Mouse (Mus musculus): ENCODE data around the gene Blcap. TPM values are rescaled to one million over a fixed set of nuclear protein-coding genes. Genes with fewer than 3 reads are reported as not detected.

The Blcap gene
- polyA plus RNA-seq, 1 experiment from 2014 or later = 246 TPM

- peaks cover 76% of the 10 kb centered on the region for H3K36me3 ChIP-seq
- ATAC-seq = no peak
- H3K27ac ChIP-seq = peak overlapping the region; percentile 70
- H3K9ac ChIP-seq (replicated peaks) = no peak overlapping the region
- H3K4me2 ChIP-seq (replicated peaks) = no peak overlapping the region
- WGBS = 59% methylated on average over 6 of the region's 6 CpGs
- peaks cover 41% of the 10 kb centered on the region for H3K9me3 ChIP-seq
- H3K4me3 ChIP-seq (replicated peaks) = no peak overlapping the region
- H3K27me3 ChIP-seq = no peaks in the 10 kb centered on the region
- peaks cover 48% of the 10 kb centered on the region for H3K4me1 ChIP-seq (replicated peaks)
Observed at GRCm38 (mm10) chr2:157558520-157558919, 12.6 kb downstream of the Blcap start.

- Histone ChIP-seq H3K4me3 (replicated peaks) (no peak overlapping the region), H3K27me3 (no peaks in the 10 kb centered on the region), H3K27ac (peak overlapping the region; percentile 70), H3K4me1 (replicated peaks) (peaks cover 48% of the 10 kb centered on the region), H3K9ac (replicated peaks) (no peak overlapping the region; the same call in 1 of the 2 replicates), H3K36me3 (peaks cover 71% of the 10 kb centered on the region), H3K4me2 (replicated peaks) (no peak overlapping the region), H3K9me3 (peaks cover 36% of the 10 kb centered on the region)
- 76% methylated on average over 9 of the region's 9 CpGs for WGBS
- no peak for ATAC-seq
Observed at GRCm38 (mm10) chr2:157558051-157558450, 13.0 kb downstream of the Blcap start.

DNA sequence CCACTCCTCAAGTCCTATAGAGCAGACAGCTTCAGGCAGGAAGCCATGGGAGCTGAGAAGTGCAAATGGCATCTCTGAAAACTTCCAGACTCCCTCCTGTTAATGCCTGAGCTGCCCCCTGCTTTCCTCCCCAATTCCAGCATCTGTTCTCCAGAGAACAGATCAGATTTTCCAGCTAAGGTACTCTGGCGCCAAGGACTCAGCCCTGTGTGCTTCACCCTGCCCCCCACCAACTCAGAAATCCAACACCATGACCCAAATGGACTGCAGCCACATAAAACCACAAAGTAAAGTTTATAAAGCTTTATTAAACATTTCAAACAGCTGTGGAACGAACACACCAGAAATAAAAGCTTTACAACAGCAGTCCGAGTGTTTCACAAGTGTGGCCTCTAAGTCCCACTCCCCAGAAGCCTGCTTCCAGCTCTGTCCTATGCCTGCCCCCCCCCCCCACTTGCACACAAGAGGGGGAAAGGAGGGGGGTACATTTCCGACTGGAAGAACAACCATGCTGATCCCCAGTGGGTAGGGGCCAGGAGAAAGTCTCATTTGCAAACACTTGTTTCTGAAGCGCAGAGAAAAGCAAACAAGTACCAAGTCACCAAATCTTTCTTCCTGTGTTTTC lies 14.9 kb downstream of the Blcap start:
- peaks cover 52% of the 10 kb centered on the region for H3K36me3 ChIP-seq
- no peak overlapping the region for H3K4me3 ChIP-seq (replicated peaks)
- peaks cover 46% of the 10 kb centered on the region for H3K4me1 ChIP-seq (replicated peaks)
- peaks cover 20% of the 10 kb centered on the region for H3K9me3 ChIP-seq
- no peak overlapping the region for H3K9ac ChIP-seq (replicated peaks)
- 66% methylated on average over 5 of the region's 5 CpGs for WGBS
- no peak overlapping the region for H3K4me2 ChIP-seq (replicated peaks)
- ATAC-seq = no peak
- no peak overlapping the region; the same call in 1 of the 2 replicates for H3K27ac ChIP-seq
- no peaks in the 10 kb centered on the region for H3K27me3 ChIP-seq

DNA sequence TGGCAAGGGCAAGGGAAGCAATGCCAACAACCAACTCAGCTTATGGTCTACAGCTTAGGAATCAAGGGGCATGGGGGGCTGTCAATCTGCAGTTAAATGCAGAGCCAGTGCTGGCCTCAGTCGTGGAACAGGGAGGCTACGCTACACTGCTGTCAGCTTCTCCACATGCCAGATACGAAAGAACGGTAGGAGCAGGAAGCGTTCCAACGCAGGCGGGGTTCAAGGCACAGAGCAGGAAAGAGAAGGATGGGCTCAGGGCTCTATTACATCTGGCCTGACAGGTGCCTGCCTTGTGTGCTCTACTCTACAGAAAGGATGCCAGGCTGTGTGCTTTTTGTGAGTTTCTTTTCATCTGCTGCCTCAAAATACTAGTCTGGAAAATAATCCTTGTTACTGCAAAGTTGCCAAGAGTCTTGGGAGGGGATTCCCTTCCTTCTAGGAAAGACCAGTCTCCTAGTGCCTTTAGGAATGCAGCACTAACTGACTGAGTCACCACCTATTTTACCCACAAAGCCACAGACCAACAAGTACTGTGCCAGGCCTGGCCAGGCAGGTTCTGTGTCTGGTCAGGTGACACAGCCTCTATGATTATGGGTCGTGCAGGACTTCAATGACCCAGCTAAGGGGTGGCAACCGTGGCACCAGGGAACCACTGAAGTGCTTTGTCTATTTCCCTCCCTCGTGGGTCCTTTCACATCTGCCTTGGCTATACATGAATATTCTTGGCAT lies 18.8 kb downstream of the Blcap start:
- 86% methylated on average over 10 of the region's 10 CpGs for WGBS
- ATAC-seq = no peak

DNA sequence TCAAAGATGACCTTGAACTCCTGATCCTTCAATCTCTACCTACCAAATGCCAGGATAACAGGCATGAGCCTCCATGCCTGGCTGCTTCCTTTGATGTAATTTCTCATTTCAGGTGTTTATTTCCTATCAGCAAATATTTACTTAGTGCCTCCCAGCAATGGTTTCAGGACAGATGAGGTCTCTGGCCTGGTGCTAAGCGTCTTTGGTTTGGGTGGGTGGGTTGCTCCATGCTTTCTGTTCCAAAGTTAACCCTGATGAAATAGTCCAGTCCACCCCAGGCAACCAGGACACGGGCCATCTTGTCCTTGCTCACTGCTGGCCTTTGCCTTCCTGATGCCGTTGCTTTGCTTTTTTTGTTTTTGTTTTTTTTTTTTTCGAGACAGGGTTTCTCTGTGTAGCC lies 20.8 kb downstream of the Blcap start:
- no peak overlapping the region for H3K9ac ChIP-seq (replicated peaks)
- WGBS = 85% methylated on average over 4 of the region's 4 CpGs
- ATAC-seq = no peak
- H3K4me1 ChIP-seq (replicated peaks) = peaks cover 55% of the 10 kb centered on the region
- H3K36me3 ChIP-seq = peaks cover 18% of the 10 kb centered on the region
- H3K9me3 ChIP-seq = no peaks in the 10 kb centered on the region
- H3K4me3 ChIP-seq (replicated peaks) = no peak overlapping the region
- H3K27ac ChIP-seq = no peak overlapping the region
- no peak overlapping the region for H3K4me2 ChIP-seq (replicated peaks)
- H3K27me3 ChIP-seq = no peaks in the 10 kb centered on the region

More for the DNA sequence above, 18.8 kb downstream of the Blcap start:
- Histone ChIP-seq H3K4me1 (replicated peaks) (peaks cover 38% of the 10 kb centered on the region), H3K27me3 (no peaks in the 10 kb centered on the region), H3K27ac (no peak overlapping the region; the same call in 1 of the 2 replicates), H3K36me3 (peaks cover 33% of the 10 kb centered on the region), H3K9ac (replicated peaks) (no peak overlapping the region), H3K4me2 (replicated peaks) (no peak overlapping the region), H3K4me3 (replicated peaks) (no peak overlapping the region), H3K9me3 (peaks cover under 1% of the 10 kb centered on the region; the same call in 1 of the 2 replicates)

GRCm38 (mm10) chr2:157546686-157547085 lies 24.4 kb downstream of the Blcap start:
- Histone ChIP-seq H3K4me2 (replicated peaks) (no peak overlapping the region), H3K27me3 (no peaks in the 10 kb centered on the region), H3K36me3 (peaks cover 24% of the 10 kb centered on the region), H3K4me1 (replicated peaks) (peaks cover 62% of the 10 kb centered on the region), H3K27ac (peak overlapping the region; percentile 78), H3K9me3 (no peaks in the 10 kb centered on the region), H3K4me3 (replicated peaks) (no peak overlapping the region), H3K9ac (replicated peaks) (0 out of 2 replicates have a peak overlapping the region, but pooled peaks have one; percentile 16)
- ATAC-seq = no peak

- H3K27me3 ChIP-seq = no peaks in the 10 kb centered on the region
- no peak for ATAC-seq
- H3K9me3 ChIP-seq = no peaks in the 10 kb centered on the region
- H3K4me3 ChIP-seq (replicated peaks) = no peak overlapping the region
- H3K36me3 ChIP-seq = peaks cover 24% of the 10 kb centered on the region
- peak overlapping the region; percentile 15; the same call in 1 of the 2 replicates for H3K9ac ChIP-seq (replicated peaks)
- H3K4me2 ChIP-seq (replicated peaks) = no peak overlapping the region
- WGBS = 41% methylated on average over 9 of the region's 9 CpGs
- H3K27ac ChIP-seq = peak overlapping the region; percentile 69
- peaks cover 84% of the 10 kb centered on the region for H3K4me1 ChIP-seq (replicated peaks)
Observed at GRCm38 (mm10) chr2:157544333-157544888, 26.7 kb downstream of the Blcap start.

DNA sequence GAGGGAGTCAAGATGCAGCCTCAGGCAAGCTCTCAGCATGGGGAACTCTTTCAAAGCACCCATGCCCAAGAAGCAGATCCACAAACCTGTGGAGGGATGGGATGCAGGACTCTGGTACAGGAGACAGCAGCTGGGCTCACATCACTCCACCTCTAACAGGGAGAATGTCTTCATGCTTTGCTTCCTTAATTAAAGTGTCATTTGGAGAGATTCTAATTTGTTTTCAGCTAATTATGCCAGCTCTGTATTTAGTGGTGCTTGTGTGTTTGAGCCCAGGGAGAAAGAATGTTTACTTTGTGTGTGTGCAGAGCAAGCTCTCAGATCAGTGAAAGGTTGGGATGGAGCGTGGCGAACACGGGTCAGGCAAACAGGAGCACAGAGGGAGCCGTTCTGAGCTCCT lies 28.7 kb downstream of the Blcap start:
- 42% methylated on average over 4 of the region's 4 CpGs for WGBS
- peak overlapping the region; percentile 78 for H3K27ac ChIP-seq
- H3K9ac ChIP-seq (replicated peaks) = peak overlapping the region; percentile 37; the same call in 1 of the 2 replicates
- H3K4me1 ChIP-seq (replicated peaks) = peaks cover 82% of the 10 kb centered on the region
- peaks cover 10% of the 10 kb centered on the region for H3K36me3 ChIP-seq
- H3K4me3 ChIP-seq (replicated peaks) = no peak overlapping the region
- no peaks in the 10 kb centered on the region for H3K27me3 ChIP-seq
- no peaks in the 10 kb centered on the region for H3K9me3 ChIP-seq
- no peak overlapping the region for H3K4me2 ChIP-seq (replicated peaks)
- no peak for ATAC-seq

GRCm38 (mm10) chr2:157541631-157542030 lies 29.4 kb downstream of the Blcap start:
- 21% methylated on average over 8 of the region's 8 CpGs for WGBS
- Histone ChIP-seq H3K36me3 (0 out of 2 replicates have a peak, but pooled peaks cover 6% of the 10 kb centered on the region), H3K4me3 (replicated peaks) (no peak overlapping the region), H3K4me1 (replicated peaks) (peaks cover 82% of the 10 kb centered on the region), H3K27me3 (no peaks in the 10 kb centered on the region), H3K9me3 (no peaks in the 10 kb centered on the region), H3K27ac (peak overlapping the region; percentile 78), H3K9ac (replicated peaks) (peak overlapping the region; percentile 15; the same call in 1 of the 2 replicates), H3K4me2 (replicated peaks) (no peak overlapping the region)
- ATAC-seq = no peak

DNA sequence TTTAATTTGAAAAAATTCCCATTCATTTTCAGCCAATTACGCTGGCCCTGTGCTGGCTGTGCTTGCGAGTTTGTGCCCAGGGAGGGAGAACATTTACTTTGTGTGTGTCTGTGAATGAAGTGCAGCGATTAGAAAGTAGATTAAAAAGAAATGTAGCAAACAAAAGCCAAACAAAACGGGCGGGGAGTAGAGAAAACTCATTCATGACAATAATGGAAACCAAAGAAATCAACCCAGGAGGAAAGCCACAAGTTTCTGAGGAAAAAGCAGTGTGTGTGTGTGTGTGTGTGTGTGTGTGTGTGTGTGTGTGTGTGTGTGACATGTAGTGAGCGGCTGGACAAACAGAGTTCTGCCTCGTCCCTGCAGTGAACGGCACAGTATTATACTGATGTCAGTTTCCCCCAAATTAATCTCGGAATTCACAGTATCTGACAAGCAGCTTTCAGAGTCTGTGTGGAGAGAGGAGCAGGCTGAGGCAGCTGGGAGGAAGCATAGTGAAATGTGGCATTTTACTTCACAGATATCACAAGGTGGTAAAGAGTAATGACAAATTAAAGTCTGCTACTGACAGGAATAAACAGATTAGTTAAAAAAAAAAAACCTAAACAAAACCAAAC lies 30.0 kb downstream of the Blcap start:
- 12% methylated on average over 9 of the region's 9 CpGs for WGBS
- Histone ChIP-seq H3K36me3 (0 out of 2 replicates have a peak, but pooled peaks cover 6% of the 10 kb centered on the region), H3K4me1 (replicated peaks) (peaks cover 82% of the 10 kb centered on the region), H3K4me3 (replicated peaks) (no peak overlapping the region), H3K9me3 (no peaks in the 10 kb centered on the region), H3K27ac (peak overlapping the region; percentile 78), H3K9ac (replicated peaks) (peak overlapping the region; percentile 36; the same call in 1 of the 2 replicates), H3K27me3 (no peaks in the 10 kb centered on the region), H3K4me2 (replicated peaks) (peak overlapping the region; percentile 8; the same call in 1 of the 2 replicates)
- ATAC-seq = 0 out of 2 replicates have a peak, but pooled peaks have one; percentile 10

- H3K36me3 ChIP-seq = 0 out of 2 replicates have a peak, but pooled peaks cover 6% of the 10 kb centered on the region
- peak overlapping the region; percentile 8; the same call in 1 of the 2 replicates for H3K4me2 ChIP-seq (replicated peaks)
- H3K9me3 ChIP-seq = no peaks in the 10 kb centered on the region
- H3K9ac ChIP-seq (replicated peaks) = peak overlapping the region; percentile 36; the same call in 1 of the 2 replicates
- WGBS = 36% methylated on average over 24 of the region's 24 CpGs
- 0 out of 2 replicates have a peak, but pooled peaks have one; percentile 15 for ATAC-seq
- H3K4me3 ChIP-seq (replicated peaks) = no peak overlapping the region
- H3K27me3 ChIP-seq = no peaks in the 10 kb centered on the region
- peaks cover 76% of the 10 kb centered on the region for H3K4me1 ChIP-seq (replicated peaks)
- H3K27ac ChIP-seq = peak overlapping the region; percentile 78
Observed at GRCm38 (mm10) chr2:157540073-157540952, 30.8 kb downstream of the Blcap start.
